Mouse (Mus musculus) midbrain, postnatal 0 days (tissue): ENCODE measurements around the gene Atg2a. TPM values are rescaled to one million over a fixed set of nuclear protein-coding genes. Genes with fewer than 3 reads are reported as not detected.

Experiments
- ATAC-seq: fragments of 200-750 bp; cut with Nextera tagmentation; 2 replicates; pipeline ENCODE4 v1.8.0; 2017; ENCODE audit warnings: moderate number of reproducible peaks, mild to moderate bottlenecking, moderate TSS enrichment, moderate library complexity; ENCODE audit not compliant: low FRiP score
- DNase-seq: peaks from one replicate; pipeline ENCODE4 v3.0.0-alpha.2; 2015; ENCODE audit warnings: low spot score
- H3K27ac ChIP-seq: fragments of 300-500 bp; sonication (generic); 2 replicates; pipeline ENCODE4 v1.5.1; 2014; ENCODE audit warnings: low read depth, mild to moderate bottlenecking, low read length, mixed read lengths
- H3K27me3 ChIP-seq: fragments of 300-500 bp; sonication (generic); 2 replicates; pipeline ENCODE4 v1.6.1; 2014; ENCODE audit warnings: low read length, control low read depth, mixed read lengths; ENCODE audit not compliant: insufficient read depth
- H3K36me3 ChIP-seq: fragments of 300-500 bp; sonication (generic); 2 replicates; pipeline ENCODE4 v1.6.1; 2014; ENCODE audit warnings: low read length, control low read depth, mixed read lengths; ENCODE audit not compliant: insufficient read depth
- H3K4me1 ChIP-seq: fragments of 300-500 bp; sonication (generic); 2 replicates; pipeline ENCODE4 v1.6.1; 2014; ENCODE audit warnings: mild to moderate bottlenecking, control low read depth, antibody characterized with exemption, low read length, mixed read lengths; ENCODE audit not compliant: insufficient read depth
- H3K4me2 ChIP-seq: fragments of 300-500 bp; sonication (generic); 2 replicates; pipeline ENCODE4 v1.6.1; 2014; ENCODE audit warnings: low read depth, mild to moderate bottlenecking, low read length, mixed read lengths; ENCODE audit not compliant: poor library complexity, severe bottlenecking
- H3K4me3 ChIP-seq: fragments of 300-500 bp; sonication (generic); 2 replicates; pipeline ENCODE4 v1.5.1; 2014; ENCODE audit warnings: low read depth, mild to moderate bottlenecking, low read length, moderate library complexity
- H3K9ac ChIP-seq: fragments of 300-500 bp; sonication (generic); replicated peaks from 2 replicates; pipeline ENCODE4 v1.6.1; 2014; ENCODE audit warnings: mild to moderate bottlenecking, low read length, moderate library complexity, mixed read lengths; ENCODE audit not compliant: poor library complexity, severe bottlenecking
- H3K9me3 ChIP-seq: fragments of 300-500 bp; sonication (generic); 2 replicates; pipeline ENCODE4 v1.6.1; 2016; ENCODE audit warnings: low read length, control low read depth
- CTCF ChIP-seq: IDR thresholded peaks from 2 replicates; pipeline ENCODE4 v1.5.1; 2016; ENCODE audit warnings: antibody characterized with exemption, mild to moderate bottlenecking
- WGBS: fragments of 180-500 bp; shearing (Covaris S2); extraction: QIAGEN DNeasy Blood & Tissue Kit; methylation state at CpG from one replicate; pipeline ENCODE4 v1.1.7; 2014; 5-methylcytosine and 5-hydroxymethylcytosine counted together
- polyA plus RNA-seq: library from polyadenylated mRNA; unstranded; fragments of >200 nt; fragmentation: Nextera tagmentation; extraction: Ambion mirVana; gene quantifications from 2 replicates; pipeline ENCODE4 v1.2.1, GENCODE M21; 2015
- total RNA-seq: library from RNA; depleted of rRNA; stranded (reverse); fragments of >200 nt; gene quantifications from 2 replicates; pipeline ENCODE4 v1.2.3, GENCODE M21; 2014

The Atg2a gene
- total and polyA plus RNA-seq, 2 experiments from 2014 or later: 9.7 to 38.2 TPM

GRCm38 (mm10) chr19:6292262-6292661 is 50.8 kb downstream of the Atg2a start:
- H3K9ac ChIP-seq: no peak overlapping the region
- no peaks in the 10 kb centered on the region for H3K27me3 ChIP-seq
- H3K4me1 ChIP-seq: no peaks in the 10 kb centered on the region
- H3K4me2 ChIP-seq: no peak overlapping the region
- H3K9me3 ChIP-seq: no peaks in the 10 kb centered on the region
- ATAC-seq (no peak), DNase-seq (no peak)
- H3K4me3 ChIP-seq: no peak overlapping the region
- 88% methylated on average over 5 of the region's 5 CpGs for WGBS
- H3K27ac ChIP-seq: no peak overlapping the region
- H3K36me3 ChIP-seq: peaks cover 38% of the 10 kb centered on the region
- no peak for TF ChIP-seq CTCF

DNA sequence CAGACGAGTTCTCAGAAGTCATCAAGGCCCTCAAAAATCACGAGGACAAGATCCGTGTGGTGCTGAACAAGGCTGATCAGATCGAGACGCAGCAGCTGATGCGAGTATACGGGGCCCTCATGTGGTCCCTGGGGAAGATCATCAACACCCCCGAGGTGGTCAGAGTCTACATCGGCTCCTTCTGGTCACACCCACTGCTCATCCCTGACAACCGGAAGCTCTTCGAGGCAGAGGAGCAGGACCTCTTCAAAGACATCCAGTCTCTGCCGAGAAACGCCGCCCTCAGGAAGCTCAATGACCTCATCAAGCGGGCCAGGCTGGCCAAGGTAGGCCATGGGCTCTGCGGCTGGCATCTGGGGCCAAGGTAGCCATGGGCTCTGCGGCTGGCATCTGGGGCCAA is 52.8 kb downstream of the Atg2a start:
- Histone ChIP-seq H3K4me2 (no peak overlapping the region), H3K9ac (no peak overlapping the region), H3K9me3 (no peaks in the 10 kb centered on the region), H3K4me1 (no peaks in the 10 kb centered on the region), H3K27ac (no peak overlapping the region), H3K4me3 (no peak overlapping the region), H3K36me3 (peaks cover 57% of the 10 kb centered on the region), H3K27me3 (no peaks in the 10 kb centered on the region)
- WGBS: 94% methylated on average over 16 of the region's 17 CpGs
- no peak for TF ChIP-seq CTCF
- DNase-seq: no peak
- ATAC-seq: no peak

DNA sequence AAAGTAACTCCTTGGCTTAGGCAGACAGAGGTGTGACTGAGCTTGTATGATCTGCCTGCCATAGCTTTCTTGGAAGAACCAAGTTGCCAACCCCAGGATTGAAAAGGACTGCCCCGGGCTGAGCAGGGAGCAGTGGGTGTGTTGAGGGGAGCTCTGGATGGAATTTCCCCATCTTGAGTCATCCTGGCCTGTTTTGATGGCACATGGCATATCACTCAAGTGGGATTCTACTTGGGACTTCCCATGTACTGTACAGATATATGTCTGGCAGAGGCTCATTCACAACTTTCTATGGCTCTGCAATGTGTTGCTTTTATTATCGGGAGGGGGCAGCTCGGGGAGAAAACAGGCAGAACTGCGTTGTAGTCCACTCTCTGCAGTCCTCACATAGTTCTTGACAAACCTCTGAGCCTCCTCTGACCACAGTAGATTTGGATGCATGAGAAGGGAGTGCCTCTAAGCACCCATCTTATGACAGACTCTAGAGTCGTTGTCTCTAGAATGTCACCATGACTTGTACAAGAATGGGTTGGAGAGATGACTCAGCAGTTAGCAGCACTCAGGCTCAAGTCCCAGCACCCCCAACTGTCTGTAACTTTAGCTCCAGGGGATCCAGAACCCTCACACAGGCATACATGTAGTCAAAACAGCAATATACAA is 55.2 kb downstream of the Atg2a start:
- Histone ChIP-seq H3K4me1 (no peaks in the 10 kb centered on the region), H3K9ac (no peak overlapping the region), H3K4me2 (no peak overlapping the region), H3K27me3 (no peaks in the 10 kb centered on the region), H3K4me3 (no peak overlapping the region), H3K27ac (no peak overlapping the region), H3K9me3 (no peaks in the 10 kb centered on the region), H3K36me3 (peaks cover 56% of the 10 kb centered on the region)
- no peak for TF ChIP-seq CTCF
- 93% methylated on average over 5 of the region's 5 CpGs for WGBS
- ATAC-seq (no peak), DNase-seq (no peak)

DNA sequence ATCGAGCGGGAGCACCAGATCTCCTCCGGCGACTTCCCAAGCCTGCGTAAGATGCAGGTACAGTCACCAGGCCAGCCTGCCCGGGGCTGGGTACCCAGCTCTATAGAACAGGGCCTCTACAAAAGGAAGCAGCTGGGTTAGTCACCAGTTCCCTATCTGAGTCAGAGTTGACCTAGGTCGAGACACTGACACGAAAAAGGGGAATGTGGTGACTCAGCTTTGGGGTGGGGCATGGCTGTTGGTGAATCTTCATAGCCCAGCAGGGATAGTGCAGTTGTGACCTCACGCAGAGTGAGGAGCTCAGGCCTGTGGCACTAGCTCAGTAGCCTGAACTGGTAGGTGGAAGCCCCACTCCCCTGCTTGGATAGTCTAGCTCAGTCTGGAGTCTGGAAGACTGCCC is 56.2 kb downstream of the Atg2a start:
- Histone ChIP-seq H3K4me2 (no peak overlapping the region), H3K27ac (no peak overlapping the region), H3K9me3 (no peaks in the 10 kb centered on the region), H3K27me3 (no peaks in the 10 kb centered on the region), H3K36me3 (peaks cover 56% of the 10 kb centered on the region), H3K4me1 (no peaks in the 10 kb centered on the region), H3K4me3 (no peak overlapping the region), H3K9ac (no peak overlapping the region)
- ATAC-seq (no peak), DNase-seq (no peak)
- 95% methylated on average over 9 of the region's 9 CpGs for WGBS
- no peak for TF ChIP-seq CTCF

GRCm38 (mm10) chr19:6299003-6299402 is 57.5 kb downstream of the Atg2a start:
- no peak for TF ChIP-seq CTCF

GRCm38 (mm10) chr19:6299450-6300267 is 58.2 kb downstream of the Atg2a start:
- Histone ChIP-seq H3K4me1 (no peaks in the 10 kb centered on the region), H3K27me3 (no peaks in the 10 kb centered on the region), H3K36me3 (peaks cover 49% of the 10 kb centered on the region), H3K9me3 (no peaks in the 10 kb centered on the region), H3K9ac (no peak overlapping the region), H3K4me2 (no peak overlapping the region), H3K4me3 (no peak overlapping the region), H3K27ac (no peak overlapping the region; the same call in 1 of the 2 replicates)
- ATAC-seq (no peak), DNase-seq (no peak)
- no peak for TF ChIP-seq CTCF
- WGBS: 88% methylated on average over 7 of the region's 7 CpGs

More at GRCm38 (mm10) chr19:6299003-6299402, 57.5 kb downstream of the Atg2a start:
- peaks cover 52% of the 10 kb centered on the region for H3K36me3 ChIP-seq
- 81% methylated on average over 4 of the region's 4 CpGs for WGBS
- no peak overlapping the region for H3K4me3 ChIP-seq
- no peak overlapping the region for H3K4me2 ChIP-seq
- H3K9me3 ChIP-seq: no peaks in the 10 kb centered on the region
- no peak overlapping the region for H3K9ac ChIP-seq
- H3K4me1 ChIP-seq: no peaks in the 10 kb centered on the region
- no peaks in the 10 kb centered on the region for H3K27me3 ChIP-seq
- no peak for DNase-seq
- ATAC-seq: no peak
- H3K27ac ChIP-seq: no peak overlapping the region; the same call in 1 of the 2 replicates
